Mouse (Mus musculus) E14TG2a.4 (cell line): ENCODE measurements around the gene Dusp14.

ENCODE experiments used
- CTCF ChIP-seq: conservative IDR thresholded peaks from 2 replicates; pipeline ENCODE4 v1.5.1; 2014; ENCODE audit warnings: low read length
- POU5F1 ChIP-seq: IDR thresholded peaks from 2 replicates; pipeline ENCODE4 v1.6.1; 2014; ENCODE audit warnings: low read length, borderline replicate concordance

GRCm38 (mm10) chr11:84101182-84101581 lies 32.1 kb upstream of the Dusp14 start:
- TF ChIP-seq CTCF (no peak), POU5F1 (no peak)
